Mouse (Mus musculus): ENCODE results near the gene Kcnk10.

DNA sequence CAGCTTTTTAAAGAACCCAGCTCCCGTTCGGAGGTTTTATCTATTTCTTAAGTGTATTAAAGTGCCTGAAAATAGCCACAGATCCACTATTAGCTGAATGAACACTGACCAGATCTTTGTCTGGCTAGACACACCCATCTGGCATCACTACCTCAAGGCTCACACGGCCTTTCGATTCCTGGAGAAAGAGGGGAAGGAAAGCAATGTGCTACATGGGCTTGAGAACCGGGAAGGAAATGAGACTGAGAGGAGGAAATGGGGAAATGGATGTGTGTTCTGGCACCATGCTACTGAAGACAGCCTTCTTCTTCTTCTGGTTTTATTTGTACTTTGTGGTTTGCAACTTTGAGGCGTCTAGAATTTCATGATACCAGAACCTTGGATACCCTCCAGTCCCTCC is 8.7 kb downstream of the Kcnk10 start:
- TF ChIP-seq CTCF (IDR thresholded peaks at IDR 0.05; ENCODE audit: extremely low read depth, insufficient read length, insufficient replicate concordance, low read depth, low read length) (no peak), POLR2A (IDR thresholded peaks at IDR 0.05; ENCODE audit: low read depth, low read length) (no peak)

Measured in small intestine, adult 2 months (tissue).